Comparison of ENCODE assay signal across 9 mouse cellular contexts in genomic region chr4:132973814-132974398, GRCm38 (mm10). TPM values are rescaled to one million over a fixed set of nuclear protein-coding genes. Genes with fewer than 3 reads are reported as not detected.
A peak's percentile ranks its signal among the peaks of the same experiment; 100 is the strongest.
DNase-seq lines count a peak whose midpoint lies in the region; ATAC-seq lines count a peak whose summit lies in the region.
"Had no signal": no experiment of that assay in that cellular context is flagged by ENCODE, and none has a peak within 500 bp of the region (broad histone marks: within the 10 kb centered on the region; RNA-seq: fewer than 3 reads in every experiment).

Gene Fgr (plus strand): TSS chr4:132974095.

- no peak for ATAC-seq in forebrain, embryonic 15.5 days (replicated peaks)
- ATAC-seq in midbrain, embryonic 15.5 days (replicated peaks) = no peak

- peak within 1 kb of the TSS; percentile 48 for H3K4me3 ChIP-seq in heart, embryonic 10.5 days
- H3K4me3 ChIP-seq in forebrain, embryonic 15.5 days = no peak within 1 kb of the TSS
- peak within 1 kb of the TSS; percentile 44 for H3K4me3 ChIP-seq in limb, embryonic 10.5 days
- 0 out of 2 replicates have a peak within 1 kb of the TSS, but pooled peaks have one; percentile 6 for H3K4me3 ChIP-seq in midbrain, embryonic 15.5 days

- H3K36me3 ChIP-seq in heart, embryonic 10.5 days = no peaks in the 10 kb centered on the region
- H3K36me3 ChIP-seq in forebrain, embryonic 15.5 days = no peaks in the 10 kb centered on the region
- no peaks in the 10 kb centered on the region for H3K36me3 ChIP-seq in limb, embryonic 10.5 days
- H3K36me3 ChIP-seq in midbrain, embryonic 15.5 days (replicated peaks) = no peaks in the 10 kb centered on the region

- 0 out of 2 replicates have a peak within 1 kb of the TSS, but pooled peaks have one; percentile 5 for H3K9ac ChIP-seq in forebrain, embryonic 15.5 days (replicated peaks)
- no peak within 1 kb of the TSS for H3K9ac ChIP-seq in midbrain, embryonic 15.5 days

- peaks cover 36% of the 10 kb centered on the region for H3K4me1 ChIP-seq in heart, embryonic 10.5 days
- peaks cover 7% of the 10 kb centered on the region for H3K4me1 ChIP-seq in forebrain, embryonic 15.5 days
- H3K4me1 ChIP-seq in limb, embryonic 10.5 days = peaks cover 53% of the 10 kb centered on the region
- peaks cover 29% of the 10 kb centered on the region for H3K4me1 ChIP-seq in midbrain, embryonic 15.5 days

- H3K9me3 ChIP-seq in heart, embryonic 10.5 days = no peaks in the 10 kb centered on the region
- H3K9me3 ChIP-seq in forebrain, embryonic 15.5 days = no peaks in the 10 kb centered on the region
- H3K9me3 ChIP-seq in limb, embryonic 10.5 days (replicated peaks) = no peaks in the 10 kb centered on the region
- H3K9me3 ChIP-seq in midbrain, embryonic 15.5 days = no peaks in the 10 kb centered on the region

- 7% methylated on average over 21 of the region's 21 CpGs for WGBS in heart, embryonic 10.5 days
- 10% methylated on average over 21 of the region's 21 CpGs for WGBS in forebrain, embryonic 15.5 days
- 5% methylated on average over 21 of the region's 21 CpGs for WGBS in limb, embryonic 10.5 days
- 7% methylated on average over 21 of the region's 21 CpGs for WGBS in midbrain, embryonic 15.5 days

- H3K27ac ChIP-seq in heart, embryonic 10.5 days = peak within 1 kb of the TSS; percentile 78
- H3K27ac ChIP-seq in forebrain, embryonic 15.5 days (replicated peaks) = no peak within 1 kb of the TSS
- H3K27ac ChIP-seq in limb, embryonic 10.5 days = peak within 1 kb of the TSS; percentile 83
- 0 out of 2 replicates have a peak within 1 kb of the TSS, but pooled peaks have one; percentile 9 for H3K27ac ChIP-seq in midbrain, embryonic 15.5 days

- no peak for DNase-seq in heart, embryonic 10.5 days (ENCODE audit: low spot score)
- DNase-seq in heart, adult 9 months (ENCODE audit: low spot score in 2 of 2) = no peak
- no peak for DNase-seq in limb, embryonic 10.5 days (ENCODE audit: low spot score)
- DNase-seq in thymus, postnatal 4 days = peak; percentile 80
- DNase-seq in gastrocnemius, postnatal 10 days = no peak
- no peak for DNase-seq in left cerebral cortex, adult 18-20 months (ENCODE audit: low spot score in 2 of 2)

- H3K4me2 ChIP-seq in forebrain, embryonic 15.5 days (replicated peaks) = peak within 1 kb of the TSS; percentile 16
- peak within 1 kb of the TSS; percentile 29 for H3K4me2 ChIP-seq in midbrain, embryonic 15.5 days

- H3K27me3 ChIP-seq in heart, embryonic 10.5 days (ENCODE audit: insufficient read depth, poor library complexity, severe bottlenecking) = peaks cover 59% of the 10 kb centered on the region
- H3K27me3 ChIP-seq in forebrain, embryonic 15.5 days = peaks cover 17% of the 10 kb centered on the region
- peaks cover 61% of the 10 kb centered on the region for H3K27me3 ChIP-seq in limb, embryonic 10.5 days (ENCODE audit: low read depth, poor library complexity, severe bottlenecking)
- H3K27me3 ChIP-seq in midbrain, embryonic 15.5 days (replicated peaks) = peaks cover 9% of the 10 kb centered on the region; the same call in 1 of the 2 replicates
- H3K27me3 ChIP-seq: CH12.LX had no signal

RNA-seq across cellular contexts. Expression of gene Fgr, which starts in this region (rescaled TPM):
- polyA plus RNA-seq in heart, embryonic 10.5 days (2016; fragmentation: Nextera tagmentation; extraction: Ambion mirVana) = 0.36 and 0.43 TPM in 2 replicates
- polyA plus RNA-seq in forebrain, embryonic 15.5 days (2015; fragmentation: Nextera tagmentation; extraction: Ambion mirVana) = 0.06 TPM in 1 of 2 replicates, not detected in the other
- 0.19 and 0.33 TPM in 2 replicates for polyA plus RNA-seq in limb, embryonic 10.5 days (2016; fragmentation: Nextera tagmentation; extraction: Ambion mirVana)
- polyA plus RNA-seq in midbrain, embryonic 15.5 days (2015; fragmentation: Nextera tagmentation; extraction: Ambion mirVana) = 0.06 and 0.27 TPM in 2 replicates
- total RNA-seq in gastrocnemius, postnatal 10 days (2021) = under 1 TPM; 0.09 to 0.54 TPM
- under 1 TPM; 0.26 to 0.59 TPM for total RNA-seq in left cerebral cortex, adult 18-20 months (2021)
